Mouse (Mus musculus) retina, embryonic 14.5 days (tissue): Measurements from ENCODE around the gene Sct.

Source experiments
- DNase-seq: peaks from one replicate; pipeline ENCODE4 v3.0.0-alpha.2; 2015; ENCODE audit warnings: low spot score

Sct gene

DNA sequence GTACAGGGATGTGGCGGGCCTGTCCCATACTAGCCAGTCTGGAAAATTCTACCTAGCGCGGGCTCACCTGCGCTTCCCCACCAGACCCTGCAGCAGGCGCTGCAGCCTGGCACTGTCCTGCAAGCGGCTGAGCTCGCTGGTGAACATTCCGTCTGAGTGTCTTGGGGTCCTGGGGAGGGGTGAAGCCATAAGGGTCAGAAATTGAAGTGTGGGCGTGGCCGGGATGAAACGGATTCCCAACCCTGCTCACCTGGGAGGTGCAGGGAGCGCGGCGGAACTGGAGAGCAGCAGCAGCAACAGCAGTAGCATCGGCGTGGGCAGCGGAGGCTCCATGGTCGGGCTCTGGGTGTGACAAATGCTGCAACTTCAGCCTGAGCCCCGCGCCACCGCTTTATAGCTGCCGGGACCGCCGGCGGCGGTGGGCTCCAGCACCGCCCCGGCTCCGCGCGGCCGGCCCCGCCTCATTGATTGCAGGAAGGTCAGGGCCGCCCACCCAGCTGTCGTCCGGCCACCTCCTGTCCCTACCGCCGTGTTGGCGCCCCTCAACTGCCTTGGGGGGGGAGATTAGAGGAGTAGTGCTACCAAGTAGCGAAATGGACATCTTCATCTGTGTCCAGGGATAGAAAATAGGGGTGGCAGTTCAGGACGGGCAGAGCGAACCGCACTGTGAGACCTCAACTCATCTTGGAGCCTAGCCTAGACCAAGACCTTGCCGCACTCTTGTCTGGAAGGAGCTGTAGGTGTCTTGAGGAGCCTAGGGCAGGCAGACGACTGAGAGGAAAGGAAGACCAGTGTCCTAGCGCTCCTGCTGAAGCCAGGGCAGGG lies at the start of gene Sct:
Sct (minus strand) TSS at position 368 of the 825 bp plus-strand sequence.
- peak; percentile 68 for DNase-seq

DNA sequence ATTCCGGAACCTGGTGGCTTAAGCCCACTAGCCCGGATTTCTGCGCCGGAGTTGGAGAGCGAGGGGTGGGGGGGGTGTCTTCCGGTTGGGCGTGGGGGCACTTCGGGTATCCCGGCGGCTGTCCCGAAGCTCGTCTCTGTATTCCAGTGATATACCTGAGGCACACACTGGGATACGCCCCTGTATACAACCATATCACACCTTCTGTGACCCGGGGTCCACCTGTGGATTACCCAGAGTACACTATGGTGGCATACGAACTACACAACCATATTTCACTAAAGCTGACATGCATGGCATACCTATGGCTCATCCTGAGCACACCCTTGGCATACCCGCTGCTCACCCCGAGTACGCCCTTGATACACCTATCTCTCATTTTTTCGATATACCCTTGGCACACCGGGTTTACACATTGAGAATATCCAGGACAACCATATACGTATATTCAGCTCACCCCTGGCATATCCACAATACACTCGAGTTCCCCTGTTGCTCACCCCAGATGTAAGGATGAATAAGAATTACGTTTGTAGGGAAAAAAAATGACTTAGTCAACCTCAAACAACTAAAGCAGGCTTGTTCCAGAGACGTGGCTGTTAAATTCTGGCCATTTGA lies 49.5 kb upstream of the Sct start:
- DNase-seq, result no peak

GRCm38 (mm10) chr7:141327469-141328372 lies 48.8 kb upstream of the Sct start, which contains the start of the genes Deaf1 and Tmem80:
Gene Deaf1 (minus strand): TSS chr7:141327690.
Gene Tmem80 (plus strand): TSS chr7:141327739.
- peak; percentile 100 for DNase-seq

GRCm38 (mm10) chr7:141326546-141327446 lies 47.9 kb upstream of the Sct start:
- DNase-seq, result peak; percentile 7

GRCm38 (mm10) chr7:141324686-141325085 lies 45.8 kb upstream of the Sct start:
- no peak for DNase-seq

- no peak for DNase-seq
Measured at GRCm38 (mm10) chr7:141319446-141319845, 40.5 kb upstream of the Sct start.

DNA sequence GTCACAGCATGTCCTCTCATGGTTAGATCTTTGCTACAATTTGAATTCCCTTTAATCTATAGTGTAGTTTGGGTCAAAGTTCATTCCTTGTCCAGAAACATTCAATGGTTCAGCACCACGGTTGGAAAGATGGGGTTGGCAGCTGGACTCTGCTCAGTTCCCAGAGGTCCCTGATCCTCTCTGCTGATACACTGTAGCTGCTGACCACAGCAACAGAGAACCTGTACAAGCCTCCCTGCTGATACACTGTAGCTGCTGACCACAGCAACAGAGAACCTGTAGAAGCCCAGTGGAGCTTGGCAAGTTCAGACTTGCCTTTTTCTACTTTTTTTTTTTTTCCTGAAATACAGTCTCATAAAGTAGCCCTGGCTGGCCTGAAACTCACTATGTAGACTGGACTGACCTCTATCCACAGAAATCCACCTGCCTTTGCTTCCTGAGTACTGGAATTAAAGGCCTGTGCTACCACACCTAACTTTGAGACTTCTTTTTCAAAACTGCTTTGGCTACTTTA lies 38.7 kb upstream of the Sct start:
- DNase-seq, result no peak

GRCm38 (mm10) chr7:141315974-141316373 lies 37.0 kb upstream of the Sct start:
- peak; percentile 46 for DNase-seq

DNA sequence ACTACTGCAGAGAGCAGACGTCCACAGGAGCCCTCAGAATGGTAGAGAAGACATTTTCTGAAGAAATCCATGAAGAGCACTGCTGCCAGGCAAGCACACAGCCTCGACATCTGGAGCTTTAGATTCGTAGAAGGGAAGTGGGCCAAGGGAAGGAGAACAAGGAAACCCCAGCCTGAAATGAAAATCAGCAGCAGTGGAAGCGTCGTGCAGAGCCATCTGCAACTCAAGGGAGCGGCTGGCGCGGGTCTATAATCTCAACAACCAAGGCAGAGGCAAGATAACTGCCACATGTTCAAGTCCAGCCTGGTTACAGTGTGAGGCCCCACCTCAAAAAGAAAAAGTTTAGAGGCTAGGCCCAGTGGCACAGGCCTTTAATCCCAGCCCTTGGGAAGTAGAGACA lies 36.1 kb upstream of the Sct start:
- no peak for DNase-seq

GRCm38 (mm10) chr7:141314416-141314815 lies 35.5 kb upstream of the Sct start:
- no peak for DNase-seq

DNA sequence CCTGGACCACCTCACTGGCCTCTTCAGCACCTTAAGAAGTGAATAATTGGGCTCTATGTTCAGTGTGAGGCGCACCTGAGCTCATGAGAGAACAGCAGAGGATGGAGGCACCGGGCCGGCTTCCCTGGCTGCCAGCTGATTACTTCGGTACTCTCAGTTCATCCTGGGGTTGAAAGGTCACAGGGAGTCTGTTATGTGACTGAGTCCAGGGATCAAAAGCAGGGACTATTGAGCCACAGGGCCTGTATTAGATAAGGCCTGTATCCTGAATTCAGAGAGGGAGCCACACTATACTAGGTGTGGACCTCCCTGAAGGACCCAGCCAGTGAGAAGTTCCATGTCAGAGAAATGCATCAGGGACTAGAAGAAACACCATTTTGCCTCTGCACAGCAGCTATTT lies 25.6 kb upstream of the Sct start:
- no peak for DNase-seq

DNA sequence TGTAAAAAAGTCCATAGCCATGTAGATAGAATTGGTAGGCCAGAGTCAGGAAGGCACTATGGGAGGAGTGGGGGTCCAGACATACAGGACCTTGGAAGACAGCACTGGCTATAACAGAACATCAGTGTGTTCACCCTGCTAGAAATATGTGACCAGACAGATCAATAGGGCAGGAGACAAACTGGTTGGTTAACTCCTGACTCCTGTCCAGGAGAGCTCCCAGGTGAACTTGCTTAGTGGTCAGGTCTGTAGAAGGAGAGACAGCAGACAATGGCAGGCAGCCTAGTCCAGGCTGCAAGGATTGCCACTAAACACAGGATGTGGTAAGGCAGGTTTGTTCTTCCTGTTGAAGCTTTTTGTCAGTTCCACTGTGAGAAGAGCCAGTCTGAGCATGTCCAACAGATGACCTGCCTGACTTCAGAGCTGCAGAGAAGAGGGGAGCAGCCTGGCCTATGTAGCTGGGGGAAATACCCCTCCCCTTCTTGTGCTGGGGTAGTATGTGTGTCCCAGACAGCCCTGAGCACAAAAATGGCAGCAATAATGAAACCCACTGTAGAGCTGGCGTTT lies 23.9 kb upstream of the Sct start:
- no peak for DNase-seq

DNA sequence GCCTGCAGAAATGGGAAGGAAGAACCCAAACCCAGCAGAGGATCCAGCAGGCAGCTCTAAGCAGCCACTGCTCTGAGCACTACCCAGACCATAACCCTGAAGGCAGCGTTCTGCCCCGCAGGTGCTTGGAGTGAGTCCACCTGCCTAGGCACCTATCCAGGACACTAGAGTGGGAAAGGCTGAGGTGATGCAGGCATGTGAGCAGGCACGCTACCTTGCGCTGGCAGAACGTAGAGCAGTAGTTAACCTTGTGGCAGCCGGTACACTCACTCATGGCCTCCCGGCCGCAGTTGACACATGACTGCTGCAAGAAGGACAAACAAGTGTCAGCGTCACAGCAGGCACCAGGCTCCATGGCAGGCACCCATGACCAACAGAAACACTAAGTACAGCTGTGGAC lies 22.5 kb upstream of the Sct start:
- no peak for DNase-seq

GRCm38 (mm10) chr7:141299175-141299574 lies 20.2 kb upstream of the Sct start:
- DNase-seq, result no peak

- no peak for DNase-seq
Measured at GRCm38 (mm10) chr7:141297926-141298650, 19.2 kb upstream of the Sct start.

DNA sequence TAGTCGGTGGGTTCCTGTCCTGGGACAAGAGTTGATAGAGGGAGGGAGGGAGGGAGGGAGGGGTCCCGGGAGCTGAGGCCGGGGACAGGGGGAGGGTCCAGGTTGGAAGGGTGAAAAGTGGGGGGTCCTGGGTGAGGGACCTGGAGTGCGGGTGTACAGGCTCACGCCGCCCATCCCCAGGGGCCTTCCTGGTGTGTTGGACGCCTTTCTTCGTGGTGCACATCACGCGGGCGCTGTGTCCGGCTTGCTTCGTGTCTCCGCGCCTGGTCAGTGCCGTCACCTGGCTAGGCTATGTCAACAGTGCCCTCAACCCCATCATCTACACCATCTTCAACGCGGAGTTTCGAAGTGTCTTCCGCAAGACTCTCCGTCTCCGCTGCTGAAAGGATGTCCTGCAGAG lies 15.5 kb upstream of the Sct start:
- DNase-seq, result peak; percentile 12

DNA sequence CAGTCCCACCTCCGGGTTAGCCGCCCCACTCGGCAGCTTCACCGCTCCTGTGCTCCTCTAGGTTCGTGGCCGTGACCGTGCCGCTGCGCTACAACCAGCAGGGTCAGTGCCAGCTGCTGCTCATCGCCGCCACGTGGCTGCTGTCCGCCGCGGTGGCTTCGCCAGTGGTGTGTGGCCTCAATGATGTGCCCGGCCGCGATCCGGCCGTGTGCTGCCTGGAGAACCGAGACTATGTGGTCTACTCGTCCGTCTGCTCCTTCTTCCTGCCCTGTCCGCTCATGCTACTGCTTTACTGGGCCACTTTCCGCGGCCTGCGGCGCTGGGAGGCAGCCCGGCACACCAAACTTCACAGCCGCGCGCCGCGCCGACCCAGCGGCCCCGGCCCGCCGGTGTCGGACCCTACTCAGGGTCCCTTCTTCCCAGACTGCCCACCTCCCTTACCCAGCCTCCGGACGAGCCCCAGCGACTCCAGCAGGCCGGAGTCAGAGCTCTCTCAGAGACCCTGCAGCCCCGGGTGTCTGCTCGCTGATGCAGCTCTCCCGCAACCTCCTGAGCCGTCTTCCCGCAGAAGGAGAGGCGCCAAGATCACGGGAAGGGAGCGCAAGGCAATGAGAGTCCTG lies 15.0 kb upstream of the Sct start:
- DNase-seq, result peak; percentile 55

- DNase-seq, result peak; percentile 32
Measured at GRCm38 (mm10) chr7:141292583-141293388, 13.9 kb upstream of the Sct start.
